Mouse (Mus musculus): ENCODE data around the gene Pts. TPM values are rescaled to one million over a fixed set of nuclear protein-coding genes. Genes with fewer than 3 reads are reported as not detected.

The Pts gene
- total RNA-seq, 2 experiments from 2014 or later = 33.4 to 34.0 TPM

DNA sequence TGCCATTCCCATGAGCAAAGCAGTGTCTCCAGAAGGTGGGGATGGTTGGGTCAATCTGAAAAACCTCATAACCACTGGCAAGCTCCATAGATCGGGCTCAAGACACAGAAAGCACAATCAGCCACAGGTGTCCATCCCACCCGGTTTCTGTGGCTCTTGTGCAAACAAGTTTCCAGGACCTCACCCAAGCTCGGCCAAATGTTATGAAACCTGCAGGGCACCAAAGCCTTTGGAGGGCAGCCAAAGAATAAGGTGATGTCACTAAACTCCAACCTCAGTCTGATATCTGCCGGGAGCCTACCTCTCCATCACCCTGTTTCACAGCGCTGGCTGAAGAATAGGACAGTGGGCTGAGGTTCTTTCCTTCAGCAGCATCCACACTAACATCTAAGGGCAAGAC, 7.4 kb upstream of the Pts start:
- no peak for DNase-seq (ENCODE audit: low spot score in 2 of 2)
- intact Hi-C loops (cut with DNase I) = no loop called here

DNA sequence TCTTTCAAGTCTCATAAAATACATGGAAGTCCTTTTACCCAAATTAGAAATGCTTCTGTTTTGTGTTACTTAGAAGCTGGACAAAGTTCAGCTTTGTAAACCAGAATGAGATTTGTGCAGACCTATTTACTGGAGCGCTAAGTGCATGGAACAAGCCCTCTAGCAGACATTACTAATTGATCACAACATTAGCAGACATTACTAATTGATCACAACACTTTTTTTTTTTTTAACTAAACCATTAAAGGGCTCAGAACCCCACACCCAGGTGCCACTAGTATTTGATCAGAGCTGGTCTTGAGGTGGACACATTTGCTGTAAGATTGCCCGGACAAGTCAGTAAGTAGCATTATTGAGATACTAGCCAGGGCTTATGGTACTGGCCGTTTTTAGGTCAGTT, 5.3 kb upstream of the Pts start:
- intact Hi-C loops (cut with DNase I) = no loop called here

DNA sequence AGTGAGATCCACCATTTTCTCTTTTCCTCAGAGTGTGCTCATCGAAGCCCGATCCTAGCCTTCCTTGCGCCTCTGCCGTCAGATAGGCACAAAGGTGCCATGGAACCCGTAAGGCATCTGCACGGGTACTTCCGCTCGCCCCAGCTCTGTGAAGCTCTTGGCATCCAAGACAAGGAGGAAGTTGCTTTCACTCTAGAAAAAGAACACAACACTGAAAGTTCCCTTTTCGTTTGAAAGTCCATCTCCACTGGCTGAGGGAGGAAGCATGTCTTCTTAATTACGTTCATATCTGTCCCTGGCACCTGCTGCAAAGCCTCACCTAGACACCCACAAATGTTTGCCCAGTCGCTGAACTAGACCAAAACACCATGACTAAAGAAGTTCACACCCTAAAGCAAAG, 4.8 kb upstream of the Pts start:
- intact Hi-C loops (cut with DNase I) = no loop called here
- no peak for DNase-seq (ENCODE audit: low spot score in 2 of 2)

More for the DNA sequence above, 5.3 kb upstream of the Pts start:
- DNase-seq (ENCODE audit: low spot score in 2 of 2) = no peak

DNA sequence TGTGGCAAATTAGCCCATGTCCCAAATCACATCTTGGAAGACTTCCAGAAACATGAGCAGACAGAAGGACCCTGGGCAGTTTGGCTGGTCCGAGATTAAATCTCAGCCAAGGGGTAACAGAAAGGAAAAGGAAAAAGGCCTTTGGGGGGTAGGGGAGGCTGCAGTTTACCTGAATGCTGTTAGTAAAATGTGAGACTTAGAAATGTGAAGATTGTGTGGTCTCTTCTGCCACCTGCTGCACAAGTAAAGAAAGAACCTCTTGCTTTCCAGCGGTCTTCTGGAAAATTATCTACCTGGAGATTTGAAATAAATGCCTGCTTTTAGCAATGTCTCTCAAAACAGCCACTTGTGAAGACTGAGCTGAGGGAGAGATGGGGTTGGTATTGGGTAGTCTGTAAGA, 2.4 kb upstream of the Pts start:
- DNase-seq (ENCODE audit: low spot score in 2 of 2) = peak in 1 of 2 experiments; percentile 24
- intact Hi-C loops (cut with DNase I) = no loop called here

DNA sequence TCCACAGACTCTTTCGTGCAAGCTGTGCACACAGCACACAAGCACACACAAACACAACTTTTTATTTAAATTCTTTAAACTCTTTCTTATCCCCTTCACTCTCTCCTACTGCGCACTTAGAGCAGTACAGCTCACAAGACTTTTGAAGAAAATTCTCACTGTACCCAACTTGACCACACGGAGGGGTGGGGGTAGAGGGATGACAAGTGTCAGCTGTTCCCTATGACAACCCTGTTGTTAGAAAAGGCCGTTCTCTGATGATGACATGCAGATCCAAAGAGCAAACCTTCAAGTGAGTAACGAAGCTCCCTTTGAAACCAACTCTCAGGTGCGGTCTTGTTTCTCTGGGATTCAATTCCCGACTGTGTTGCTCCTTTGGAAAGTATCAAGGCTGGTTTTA, 664 bp downstream of the Pts start:
- intact Hi-C loops (cut with DNase I) = loop anchor here (1.0 to 5.0 kb wide), 3 partner anchors 65 to 1033 kb away; no protein-coding TSS in a partner anchor
- no peak for DNase-seq (ENCODE audit: low spot score in 2 of 2)

DNA sequence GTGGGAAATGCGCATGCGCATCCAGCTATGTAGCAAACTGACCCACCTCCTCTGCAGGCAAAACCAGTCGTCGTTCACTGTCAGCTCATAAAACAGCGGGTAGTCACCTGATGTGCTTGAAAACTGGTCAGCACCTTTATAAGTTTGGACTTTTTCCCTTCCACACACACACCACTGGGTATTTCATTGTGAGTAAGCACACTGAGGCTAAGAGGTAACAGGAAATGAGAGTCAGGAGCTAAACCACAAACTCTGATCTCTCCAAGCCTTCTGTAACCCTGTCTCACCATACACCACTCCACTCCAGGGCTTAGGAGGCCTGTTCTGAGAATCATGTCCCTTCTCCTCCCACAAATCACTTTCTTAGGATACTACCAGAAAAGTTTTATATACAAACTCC, 2.9 kb downstream of the Pts start:
- intact Hi-C loops (cut with DNase I) = loop anchor here (5.0 kb wide), 1 partner anchor 203 kb away; no protein-coding TSS in a partner anchor
- DNase-seq (ENCODE audit: low spot score in 2 of 2) = no peak

DNA sequence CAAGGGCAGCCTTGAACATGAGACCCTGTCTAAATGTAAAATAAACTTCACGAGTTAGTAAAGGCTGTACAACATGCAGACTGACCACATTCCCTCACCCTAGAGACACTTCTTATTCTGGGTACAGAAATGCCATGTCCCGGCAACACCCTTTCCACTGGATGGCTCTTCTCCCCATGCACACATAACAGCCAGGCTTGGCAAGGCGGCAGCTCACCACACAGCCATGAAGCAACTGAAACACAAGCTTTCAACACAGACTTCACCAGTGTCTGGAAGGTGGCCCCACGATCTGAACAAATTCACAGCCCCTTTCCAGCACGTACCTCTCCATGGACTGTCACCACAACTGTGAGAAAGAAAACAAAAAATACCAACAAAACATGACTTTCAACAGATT, 3.6 kb downstream of the Pts start:
- DNase-seq (ENCODE audit: low spot score in 2 of 2) = no peak
- intact Hi-C loops (cut with DNase I) = loop anchor here (5.0 kb wide), 1 partner anchor 203 kb away; no protein-coding TSS in a partner anchor

DNA sequence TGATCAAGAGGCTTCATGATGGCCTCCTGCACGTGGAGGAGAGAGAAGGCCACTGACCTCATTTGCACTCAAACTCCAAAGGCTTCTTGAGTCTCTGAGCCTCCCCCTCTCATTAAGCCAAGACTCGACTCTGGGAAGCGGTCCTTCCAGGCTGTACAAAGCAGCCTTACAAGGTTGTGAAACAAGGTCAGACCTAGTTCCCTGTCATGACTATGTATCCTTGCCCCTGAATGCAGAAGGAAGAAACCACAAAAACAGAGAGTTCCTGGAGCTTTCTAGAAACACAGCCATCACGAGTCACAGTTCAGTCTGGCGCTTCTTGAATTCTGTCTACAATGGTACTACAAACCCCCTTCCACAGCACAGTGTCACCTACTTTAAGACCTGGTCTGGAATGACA, 6.0 kb downstream of the Pts start:
- intact Hi-C loops (cut with DNase I) = no loop called here
- DNase-seq (ENCODE audit: low spot score in 2 of 2) = no peak

DNA sequence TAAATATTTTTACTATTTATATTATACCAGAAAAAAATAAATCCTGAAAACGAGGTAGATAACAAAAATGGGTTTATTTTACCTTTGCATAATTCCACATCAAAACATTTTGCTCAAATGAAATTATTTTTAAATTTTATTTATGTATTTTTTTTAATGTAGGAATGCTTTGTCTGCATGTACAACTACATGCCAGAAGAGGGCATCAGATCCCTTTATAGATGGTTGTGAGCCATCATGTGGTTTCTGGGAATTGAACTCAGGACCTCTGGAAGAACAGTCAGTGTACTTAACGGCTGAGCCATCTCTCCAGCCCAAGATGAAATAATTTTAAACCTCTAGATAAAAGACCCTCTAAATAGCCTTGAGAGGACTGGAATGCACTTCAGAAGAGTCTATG, 7.0 kb downstream of the Pts start:
- DNase-seq (ENCODE audit: low spot score in 2 of 2) = no peak
- intact Hi-C loops (cut with DNase I) = no loop called here

DNA sequence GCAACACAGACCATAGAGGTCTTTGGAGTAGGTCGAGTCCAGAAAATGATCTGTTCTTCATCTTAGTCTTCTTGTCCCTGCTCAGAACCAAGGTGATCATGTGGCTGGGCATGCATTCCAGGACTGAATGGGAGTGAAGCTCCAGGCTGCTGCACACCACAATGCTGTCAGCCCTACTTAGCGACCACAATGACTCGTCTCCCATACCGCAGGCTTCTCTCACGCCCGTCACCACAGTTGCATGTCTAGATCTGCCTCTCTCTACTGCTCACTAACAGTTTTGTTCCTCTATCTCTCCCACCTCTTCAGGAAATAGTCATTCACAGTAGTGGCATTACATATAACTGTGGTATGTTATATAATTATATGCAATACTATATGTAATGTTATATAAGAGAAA, 7.8 kb downstream of the Pts start:
- DNase-seq (ENCODE audit: low spot score in 2 of 2) = no peak
- intact Hi-C loops (cut with DNase I) = no loop called here

DNA sequence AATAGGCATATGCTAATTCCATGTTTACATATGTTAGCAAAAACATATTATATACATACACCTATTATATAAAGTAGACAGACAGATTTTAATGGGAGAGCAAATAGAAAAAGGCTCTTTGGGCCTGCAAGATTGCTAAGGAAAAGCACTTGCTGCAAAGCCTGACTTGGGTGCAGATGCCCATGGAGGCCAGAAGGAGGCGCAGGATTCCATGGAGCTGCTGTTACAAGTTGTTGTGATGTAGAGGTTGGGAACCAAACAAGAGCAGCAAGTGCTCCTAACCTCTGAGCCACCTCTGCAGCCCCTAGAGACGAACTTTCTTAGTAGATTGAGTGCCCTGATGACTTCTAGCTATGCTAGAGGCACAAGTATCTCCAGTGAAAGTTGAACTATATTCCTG, 9.7 kb downstream of the Pts start:
- intact Hi-C loops (cut with DNase I) = no loop called here
- DNase-seq (ENCODE audit: low spot score in 2 of 2) = no peak

DNA sequence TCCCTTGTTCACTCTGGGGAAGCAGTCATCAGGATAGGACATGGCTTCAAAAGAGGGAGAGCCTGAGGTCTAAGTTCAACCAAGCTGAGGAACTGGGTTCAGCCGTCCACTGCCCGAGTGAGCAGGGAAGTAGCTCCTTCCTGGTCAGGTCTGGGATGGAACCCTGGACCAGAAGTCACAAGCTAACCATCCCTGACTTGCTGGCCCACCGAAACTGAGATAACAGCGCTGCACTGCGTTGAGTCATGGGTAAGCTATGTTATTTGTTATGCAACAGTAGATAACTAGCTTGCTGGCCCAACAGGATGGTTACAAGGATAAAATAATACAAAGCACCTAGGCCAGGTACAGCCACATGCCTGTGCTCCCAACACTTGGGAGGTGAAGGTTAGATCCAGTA, 13.1 kb downstream of the Pts start:
- intact Hi-C loops (cut with DNase I) = no loop called here
- DNase-seq (ENCODE audit: low spot score in 2 of 2) = no peak

DNA sequence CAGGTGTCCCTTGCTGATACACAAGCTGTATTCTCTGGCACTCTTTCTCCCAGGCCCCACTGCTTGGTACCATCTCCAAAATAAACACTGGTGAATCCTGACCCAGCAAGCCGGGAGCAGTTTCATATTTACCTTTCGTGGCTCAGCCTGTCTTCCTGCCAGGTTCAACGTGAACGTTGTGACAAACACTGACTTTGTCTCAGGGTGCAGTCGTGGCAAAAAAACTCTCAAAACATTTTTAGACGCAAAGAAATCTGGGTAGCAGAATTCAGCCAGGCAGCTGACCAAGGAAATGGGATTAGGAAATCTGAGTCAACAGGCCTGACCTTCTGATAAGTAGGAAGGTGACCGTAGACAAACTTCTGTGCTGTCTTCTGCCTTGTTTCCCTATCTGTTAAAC, 21.0 kb downstream of the Pts start:
- no peak for DNase-seq (ENCODE audit: low spot score in 2 of 2)
- intact Hi-C loops (cut with DNase I) = no loop called here

DNA sequence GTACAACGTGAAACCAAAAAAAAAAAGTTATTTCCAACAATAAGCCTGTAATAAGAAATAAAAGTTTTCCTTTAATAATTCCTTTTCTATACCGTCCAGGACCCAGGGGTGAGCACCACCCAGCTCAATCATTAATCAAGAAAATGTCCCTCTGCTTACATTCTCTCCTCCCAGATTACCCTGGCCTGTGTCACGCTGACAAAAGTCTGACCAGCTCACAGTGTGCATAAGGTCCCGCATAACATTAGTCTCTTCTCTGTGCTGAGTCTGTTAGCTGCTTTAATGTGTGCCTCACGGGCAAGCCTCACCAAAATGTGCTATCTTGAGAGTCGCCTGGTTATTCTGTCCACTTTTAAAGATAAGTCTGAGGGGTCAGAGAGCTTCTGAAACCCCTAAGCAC, 23.1 kb downstream of the Pts start:
- DNase-seq (ENCODE audit: low spot score in 2 of 2) = no peak
- intact Hi-C loops (cut with DNase I) = no loop called here

DNA sequence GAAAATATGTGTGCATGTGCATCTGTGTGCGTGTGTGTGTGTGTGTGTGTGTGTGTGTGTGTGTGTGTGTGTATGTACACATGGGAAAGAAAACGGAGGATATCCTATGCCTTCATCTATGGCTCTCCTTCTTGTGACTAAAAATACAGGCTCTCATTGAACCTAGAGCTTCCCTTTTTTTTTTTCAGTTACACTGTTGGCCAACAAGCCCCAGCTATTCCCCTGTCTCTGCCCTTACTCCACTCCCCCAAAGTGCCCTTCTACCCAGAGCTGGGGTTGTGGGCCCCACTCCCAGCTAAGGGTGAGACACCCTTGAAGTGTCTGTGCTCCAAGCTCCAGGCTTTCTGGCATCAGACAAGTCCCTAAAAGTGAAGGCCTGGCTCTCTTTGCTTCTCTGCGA, 25.6 kb downstream of the Pts start:
- DNase-seq (ENCODE audit: low spot score in 2 of 2) = no peak
- intact Hi-C loops (cut with DNase I) = no loop called here

DNA sequence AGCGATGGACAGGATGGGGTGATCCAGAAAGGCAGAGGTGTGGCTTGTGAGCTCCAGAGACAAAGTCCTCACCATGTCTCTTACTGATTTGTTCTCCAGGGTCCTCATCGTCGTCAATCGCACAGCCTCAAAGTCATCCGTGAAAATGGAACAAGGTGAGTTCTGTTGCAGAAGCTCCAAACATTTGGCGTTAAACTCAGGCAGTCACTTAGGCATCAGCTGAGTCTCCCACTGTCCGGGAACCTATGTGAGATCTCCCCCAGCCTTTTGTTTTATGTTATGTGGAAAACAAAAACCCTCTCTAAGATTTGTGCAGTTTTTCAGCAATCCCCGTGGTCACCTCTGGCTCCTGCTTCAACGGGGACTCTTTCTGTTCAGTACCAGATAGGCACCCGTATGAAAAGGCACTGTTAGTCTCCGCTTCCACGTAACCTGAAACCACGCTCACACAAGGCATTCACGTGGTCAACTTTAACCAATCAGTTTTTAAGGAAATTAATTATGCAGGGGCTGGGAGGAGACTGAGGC, 27.5 kb downstream of the Pts start:
- DNase-seq (ENCODE audit: low spot score in 2 of 2) = no peak
- intact Hi-C loops (cut with DNase I) = no loop called here

DNA sequence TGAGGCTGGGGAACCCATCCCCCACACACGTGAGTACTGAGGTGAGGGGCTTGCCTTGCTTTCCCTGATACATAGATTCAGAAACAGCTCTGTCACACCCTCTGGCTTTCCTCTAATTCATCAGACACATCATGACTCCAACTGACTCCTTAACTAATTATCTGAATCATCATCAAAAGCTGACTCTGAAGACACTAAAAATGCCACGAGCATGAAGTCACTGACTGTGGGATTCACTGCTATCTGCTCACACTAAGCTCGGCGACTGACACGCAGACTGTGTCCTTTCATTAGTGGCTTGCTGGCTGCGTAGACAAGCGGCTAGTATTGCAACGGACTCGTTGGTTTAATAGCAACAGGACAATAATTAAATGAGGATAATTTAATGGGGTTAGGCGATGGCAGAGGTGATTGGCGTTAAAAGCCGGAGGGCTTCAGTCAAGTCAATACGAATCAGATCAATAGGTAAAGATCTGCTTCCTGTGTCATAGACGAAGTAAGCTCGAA, 28.0 kb downstream of the Pts start:
- no peak for DNase-seq (ENCODE audit: low spot score in 2 of 2)
- intact Hi-C loops (cut with DNase I) = no loop called here

DNA sequence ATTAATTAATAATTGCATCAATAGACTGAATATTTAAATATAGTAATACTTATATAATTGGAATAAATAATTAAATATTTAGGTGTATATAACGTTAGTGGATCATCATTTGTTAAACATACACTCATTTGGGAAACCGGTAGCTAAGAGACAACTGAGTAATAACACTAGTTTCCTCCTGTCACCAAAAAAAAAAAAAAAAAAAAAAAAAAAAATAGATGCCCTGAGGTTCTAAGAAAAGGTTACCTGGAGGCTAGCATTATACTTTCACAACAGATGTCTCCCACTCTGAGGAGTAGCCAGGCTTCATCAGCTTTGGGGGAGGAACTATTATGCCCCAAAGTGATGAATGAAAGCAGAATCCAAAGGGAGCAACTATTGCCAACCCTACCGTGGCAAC, 28.7 kb downstream of the Pts start:
- intact Hi-C loops (cut with DNase I) = no loop called here
- no peak for DNase-seq (ENCODE audit: low spot score in 2 of 2)

DNA sequence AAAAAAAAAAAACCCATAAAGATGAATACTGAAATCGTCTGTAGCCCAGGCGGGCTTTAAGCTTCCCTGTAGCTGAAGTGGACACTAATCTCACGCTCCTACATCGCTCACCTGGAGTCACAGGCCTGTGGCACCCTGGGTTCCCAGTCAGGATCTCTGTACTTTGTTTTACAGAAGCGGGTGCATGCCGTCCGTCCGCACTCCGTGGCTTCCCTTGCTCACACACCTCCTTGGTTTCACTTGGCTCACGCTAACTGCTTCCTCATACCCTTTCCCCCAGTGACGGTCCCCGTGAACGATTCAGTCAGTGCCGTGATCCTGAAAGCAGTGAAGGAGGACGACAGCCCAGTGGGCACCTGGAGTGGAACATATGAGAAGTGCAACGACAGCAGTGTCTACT, 29.7 kb downstream of the Pts start:
- no peak for DNase-seq (ENCODE audit: low spot score in 2 of 2)
- intact Hi-C loops (cut with DNase I) = no loop called here

DNA sequence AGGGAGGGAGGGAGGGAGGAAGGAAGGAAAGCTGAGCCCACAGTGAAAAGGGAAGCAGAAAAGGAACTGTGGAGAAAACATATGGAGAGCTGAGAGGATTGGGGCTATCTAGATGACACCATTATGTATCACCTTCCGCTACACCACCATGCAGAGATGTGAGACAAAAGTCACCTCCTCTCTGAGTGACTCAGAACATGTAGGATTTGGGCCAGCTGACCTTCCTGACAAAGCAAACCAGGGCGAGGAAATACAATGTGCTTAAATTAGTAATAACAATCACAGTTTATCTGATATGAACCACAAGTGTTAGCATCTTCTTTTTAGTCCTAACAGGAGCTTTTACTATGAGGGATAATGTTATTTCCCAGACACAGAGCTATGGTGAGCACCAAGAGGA, 31.0 kb downstream of the Pts start:
- DNase-seq (ENCODE audit: low spot score in 2 of 2) = no peak
- intact Hi-C loops (cut with DNase I) = no loop called here

DNA sequence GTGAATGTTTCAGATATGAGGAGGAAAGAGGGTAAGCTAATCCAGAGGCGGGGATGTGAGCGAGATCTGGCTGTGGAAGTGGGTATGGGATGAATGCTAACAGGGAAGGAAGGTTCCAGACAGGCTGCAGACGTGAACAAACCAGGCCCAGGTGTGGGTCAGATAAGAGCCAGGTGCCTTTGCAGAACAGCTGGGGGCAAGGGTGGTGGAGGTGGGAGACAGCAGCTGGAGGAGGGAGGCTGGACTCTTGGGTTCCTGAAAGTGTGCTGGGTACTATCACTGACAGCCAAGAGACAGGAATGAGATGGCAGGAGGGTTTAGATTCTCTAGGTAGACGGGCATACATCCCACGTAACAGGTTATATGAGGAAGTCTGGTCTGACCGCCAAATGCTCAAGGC, 31.4 kb downstream of the Pts start:
- DNase-seq (ENCODE audit: low spot score in 2 of 2) = no peak
- intact Hi-C loops (cut with DNase I) = no loop called here

DNA sequence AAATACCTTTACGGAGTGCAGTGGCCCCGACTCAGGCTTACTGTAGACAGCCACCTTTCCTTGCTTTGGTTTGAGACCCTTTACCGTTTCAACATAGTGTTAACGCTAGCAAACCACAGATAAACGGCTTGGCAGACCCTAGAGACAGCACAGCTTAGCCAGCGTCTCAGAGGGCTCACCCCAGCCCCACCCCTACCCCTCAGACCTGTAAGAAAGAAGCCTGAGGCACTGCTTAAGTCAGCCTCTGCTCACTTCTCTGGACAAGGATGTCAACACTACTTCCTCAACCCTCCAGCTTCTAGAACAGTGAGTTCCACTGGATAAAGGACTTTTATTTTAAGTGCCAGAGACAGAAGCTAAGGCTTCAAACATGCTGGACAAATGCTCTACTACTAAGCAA, 32.0 kb downstream of the Pts start:
- DNase-seq (ENCODE audit: low spot score in 2 of 2) = no peak
- intact Hi-C loops (cut with DNase I) = no loop called here

Measured in left cerebral cortex, postnatal 36 days (tissue).